Mouse (Mus musculus): ENCODE measurements around the gene Rims4. TPM values are rescaled to one million over a fixed set of nuclear protein-coding genes. Genes with fewer than 3 reads are reported as not detected.

Gene Rims4
- total and polyA plus RNA-seq, 3 experiments, result not detected

DNA sequence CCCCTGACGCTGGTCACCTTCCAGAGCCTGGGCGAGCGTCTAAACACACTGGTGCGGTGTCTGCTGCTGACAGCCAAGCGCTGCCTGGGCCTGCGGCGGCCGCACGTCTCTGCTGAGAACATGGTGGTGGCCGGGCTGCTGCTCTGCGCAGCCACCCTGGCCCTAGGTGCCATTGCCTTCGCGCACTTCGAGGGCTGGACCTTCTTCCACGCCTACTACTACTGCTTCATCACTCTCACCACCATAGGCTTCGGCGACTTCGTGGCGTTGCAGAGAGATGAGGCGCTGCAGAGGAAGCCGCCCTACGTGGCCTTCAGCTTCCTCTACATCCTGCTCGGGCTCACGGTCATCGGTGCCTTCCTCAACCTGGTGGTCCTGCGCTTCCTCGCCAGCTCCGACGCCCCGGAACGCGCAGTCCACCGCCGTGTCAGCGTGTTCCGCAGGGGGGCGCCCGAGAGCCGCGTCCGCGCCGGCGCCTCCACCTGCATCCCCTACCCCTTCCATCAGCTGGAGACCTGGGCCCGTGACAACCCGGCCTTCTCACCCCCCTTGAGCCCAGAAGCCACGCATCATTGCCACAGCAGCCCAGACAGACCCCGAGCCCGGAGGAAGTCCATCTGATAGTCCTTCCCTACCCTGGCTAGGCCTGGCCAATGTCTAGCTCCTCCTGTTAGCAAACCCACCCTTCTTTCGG is 60.1 kb downstream of the Rims4 start:
- Histone ChIP-seq H3K36me3 (ENCODE audit: control insufficient read depth in 1 of 2, insufficient read depth in 2 of 2, low read length in 2 of 2) (no peaks in the 10 kb centered on the region), H3K9ac (ENCODE audit: control insufficient read depth, low read depth, low read length, poor library complexity, severe bottlenecking) (no peak overlapping the region), H3K4me1 (ENCODE audit: control insufficient read depth in 1 of 2, insufficient read depth in 2 of 2, low read length in 2 of 2) (no peaks in the 10 kb centered on the region), H3K9me3 (replicated peaks; ENCODE audit: insufficient read depth, low read length) (no peaks in the 10 kb centered on the region), H3K27me3 (ENCODE audit: control insufficient read depth in 1 of 2, insufficient read depth in 2 of 2, low read length in 2 of 2) (no peaks in the 10 kb centered on the region), H3K4me3 (ENCODE audit: control insufficient read depth in 1 of 2, insufficient read depth in 1 of 2, low read depth in 2 of 2, low read length in 2 of 2) (no peak overlapping the region), H3K79me2 (ENCODE audit: control insufficient read depth, insufficient read depth, low read length, poor library complexity) (no peaks in the 10 kb centered on the region), H3K27ac (ENCODE audit: control insufficient read depth, low read depth, low read length) (no peak overlapping the region)
- TF ChIP-seq POLR2A (IDR thresholded peaks at IDR 0.05; ENCODE audit: control insufficient read depth in 1 of 2, insufficient read depth in 1 of 2, low read depth in 1 of 2, low read length in 2 of 2, poor library complexity in 1 of 2), result no peak
- TF ChIP-seq E2F4 (IDR thresholded peaks at IDR 0.05; ENCODE audit: borderline replicate concordance, low read depth, low read length), result no peak
- TF ChIP-seq USF1 (IDR thresholded peaks at IDR 0.05; ENCODE audit: low read depth, low read length), result no peak
- no peak for TF ChIP-seq KAT2A (conservative IDR thresholded peaks at IDR 0.05; ENCODE audit: low read depth, low read length)
- TF ChIP-seq UBTF (IDR thresholded peaks at IDR 0.05; ENCODE audit: borderline replicate concordance, insufficient read depth, low read depth, low read length), result no peak
- no peak for TF ChIP-seq MAFK (IDR thresholded peaks at IDR 0.05; ENCODE audit: borderline replicate concordance, low read depth, low read length)
- no peak for TF ChIP-seq POLR2AphosphoS5 (IDR thresholded peaks at IDR 0.05; ENCODE audit: borderline replicate concordance, low read depth, low read length)
- no peak for TF ChIP-seq RCOR1 (IDR thresholded peaks at IDR 0.05; ENCODE audit: low read depth, low read length)
- peak; percentile 17 for TF ChIP-seq RAD21 (IDR thresholded peaks at IDR 0.05; ENCODE audit: low read depth, low read length)
- peak in 2 of 3 experiments; percentile 38 to 57; a peak in 4 of 6 replicates for TF ChIP-seq CTCF (IDR thresholded peaks at IDR 0.05 in 2 of 3, conservative IDR thresholded peaks at IDR 0.05 in 1 of 3; ENCODE audit: control insufficient read depth in 1 of 3, insufficient read depth in 1 of 3, low read depth in 2 of 3, low read length in 3 of 3, poor library complexity in 1 of 3, severe bottlenecking in 1 of 3)
- 0 out of 2 replicates have a peak, but pooled peaks have one; percentile 19 for TF ChIP-seq SMC3 (IDR thresholded peaks at IDR 0.05; ENCODE audit: low read depth, low read length)
- TF ChIP-seq JUND (IDR thresholded peaks at IDR 0.05; ENCODE audit: low read depth, low read length), result no peak
- DNase-seq (ENCODE audit: low read depth, low spot score), result no peak

DNA sequence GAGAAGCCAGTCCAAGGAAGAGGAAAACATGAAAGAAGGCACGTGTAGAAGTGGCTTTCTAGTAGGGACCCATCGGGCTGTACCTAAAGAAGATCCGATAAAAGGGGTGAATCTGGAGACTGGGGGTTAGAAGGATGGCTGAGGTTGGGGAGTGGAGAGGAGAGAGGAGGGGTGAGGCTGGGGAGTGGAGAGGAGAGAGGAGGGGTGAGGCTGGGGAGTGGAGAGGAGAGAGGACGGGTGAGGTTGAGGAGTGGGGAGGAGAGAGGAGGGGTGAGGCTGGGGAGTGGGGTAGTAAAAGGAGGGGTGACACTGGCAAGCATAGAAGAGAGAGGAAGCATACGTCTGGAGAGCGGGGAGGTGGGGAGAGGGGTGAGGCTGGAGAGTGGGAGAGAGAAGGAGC is 61.2 kb downstream of the Rims4 start:
- no peak overlapping the region for H3K27ac ChIP-seq (ENCODE audit: control insufficient read depth, low read depth, low read length)
- no peaks in the 10 kb centered on the region for H3K9me3 ChIP-seq (replicated peaks; ENCODE audit: insufficient read depth, low read length)
- no peaks in the 10 kb centered on the region; a peak in 1 of 4 replicates for H3K27me3 ChIP-seq (ENCODE audit: control insufficient read depth in 1 of 2, insufficient read depth in 2 of 2, low read length in 2 of 2)
- H3K4me3 ChIP-seq (ENCODE audit: control insufficient read depth in 1 of 2, insufficient read depth in 1 of 2, low read depth in 2 of 2, low read length in 2 of 2), result no peak overlapping the region
- no peak for DNase-seq (ENCODE audit: low read depth, low spot score)
- TF ChIP-seq GATA1 (IDR thresholded peaks at IDR 0.05; ENCODE audit: low read depth, low read length), result no peak
- TF ChIP-seq MAZ (IDR thresholded peaks at IDR 0.05; ENCODE audit: low read depth, low read length), result no peak
- TF ChIP-seq CHD2 (IDR thresholded peaks at IDR 0.05; ENCODE audit: low read length), result no peak
- no peak for TF ChIP-seq USF2 (IDR thresholded peaks at IDR 0.05; ENCODE audit: borderline replicate concordance in 1 of 2, insufficient read depth in 1 of 2, low read depth in 1 of 2, low read length in 2 of 2)
- TF ChIP-seq JUND (IDR thresholded peaks at IDR 0.05; ENCODE audit: low read depth, low read length), result no peak
- TF ChIP-seq MAX (IDR thresholded peaks at IDR 0.05; ENCODE audit: low read length), result no peak
- TF ChIP-seq POLR2AphosphoS2 (IDR thresholded peaks at IDR 0.05; ENCODE audit: low read length), result no peak
- no peak for TF ChIP-seq ZMIZ1 (IDR thresholded peaks at IDR 0.05; ENCODE audit: low read depth, low read length)
- TF ChIP-seq CTCF (IDR thresholded peaks at IDR 0.05 in 2 of 3, conservative IDR thresholded peaks at IDR 0.05 in 1 of 3; ENCODE audit: control insufficient read depth in 1 of 3, insufficient read depth in 1 of 3, low read depth in 2 of 3, low read length in 3 of 3, poor library complexity in 1 of 3, severe bottlenecking in 1 of 3), result no peak
- TF ChIP-seq NELFE (IDR thresholded peaks at IDR 0.05; ENCODE audit: low read depth, low read length), result no peak
- TF ChIP-seq MYC (IDR thresholded peaks at IDR 0.05; ENCODE audit: low read depth, low read length), result no peak
- TF ChIP-seq ZNF384 (IDR thresholded peaks at IDR 0.05; ENCODE audit: low read depth, low read length), result no peak
- TF ChIP-seq RCOR1 (IDR thresholded peaks at IDR 0.05; ENCODE audit: low read depth, low read length), result no peak
- no peak for TF ChIP-seq E2F4 (IDR thresholded peaks at IDR 0.05; ENCODE audit: borderline replicate concordance, low read depth, low read length)
- H3K79me2 ChIP-seq (ENCODE audit: control insufficient read depth, insufficient read depth, low read length, poor library complexity), result no peaks in the 10 kb centered on the region
- H3K4me1 ChIP-seq (ENCODE audit: control insufficient read depth in 1 of 2, insufficient read depth in 2 of 2, low read length in 2 of 2), result no peaks in the 10 kb centered on the region
- no peak overlapping the region for H3K9ac ChIP-seq (ENCODE audit: control insufficient read depth, low read depth, low read length, poor library complexity, severe bottlenecking)
- H3K36me3 ChIP-seq (ENCODE audit: control insufficient read depth in 1 of 2, insufficient read depth in 2 of 2, low read length in 2 of 2), result no peaks in the 10 kb centered on the region
